Mouse (Mus musculus) CD4-positive, CD25-positive, alpha-beta regulatory T cell, adult 4 months (primary cell): ENCODE results near the gene Olfr60. TPM values are rescaled to one million over a fixed set of nuclear protein-coding genes. Genes with fewer than 3 reads are reported as not detected.

Experiments used
- ATAC-seq: one replicate; pipeline ENCODE4 v1.8.0; 2017
- polyA plus RNA-seq, 2 experiments: library from polyadenylated mRNA; unstranded; fragments of 100-300 nt; shearing (Covaris generic); gene quantifications; one replicate each; pipeline ENCODE4 v1.2.1; 2017

The Olfr60 gene
- polyA plus RNA-seq, result under 1 TPM; 0.37 to 0.63 TPM

DNA sequence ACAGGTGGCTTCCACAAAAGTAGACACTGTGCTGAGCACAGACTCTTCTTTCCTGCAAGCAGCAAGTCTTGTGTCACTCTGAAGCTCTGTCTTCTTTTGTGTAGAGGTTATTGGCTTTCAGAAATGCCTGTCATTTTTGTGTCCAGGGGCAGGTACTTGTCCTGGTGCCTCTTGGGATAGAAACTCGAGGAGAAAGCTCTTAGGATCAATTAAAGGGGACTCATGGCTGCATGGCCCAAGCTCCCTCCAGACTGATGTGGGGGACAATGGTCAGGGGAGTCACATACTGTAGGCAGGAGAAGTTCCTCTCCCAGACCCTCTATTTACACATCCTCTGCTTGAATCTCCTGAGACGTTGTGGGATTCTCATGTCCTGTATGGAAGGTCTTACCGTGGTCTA, at the start of gene Olfr60:
Gene Olfr60, minus strand, starts transcription at position 101 of the 400 bp plus-strand sequence.
- no peak for ATAC-seq

GRCm38 (mm10) chr7:140402818-140403217, 41.3 kb upstream of the Olfr60 start, which contains the start of gene Olfr531:
Olfr531 (minus strand) TSS chr7:140402918.
- no peak for ATAC-seq

GRCm38 (mm10) chr7:140376911-140377310, 15.4 kb upstream of the Olfr60 start:
- ATAC-seq, result peak; percentile 67

DNA sequence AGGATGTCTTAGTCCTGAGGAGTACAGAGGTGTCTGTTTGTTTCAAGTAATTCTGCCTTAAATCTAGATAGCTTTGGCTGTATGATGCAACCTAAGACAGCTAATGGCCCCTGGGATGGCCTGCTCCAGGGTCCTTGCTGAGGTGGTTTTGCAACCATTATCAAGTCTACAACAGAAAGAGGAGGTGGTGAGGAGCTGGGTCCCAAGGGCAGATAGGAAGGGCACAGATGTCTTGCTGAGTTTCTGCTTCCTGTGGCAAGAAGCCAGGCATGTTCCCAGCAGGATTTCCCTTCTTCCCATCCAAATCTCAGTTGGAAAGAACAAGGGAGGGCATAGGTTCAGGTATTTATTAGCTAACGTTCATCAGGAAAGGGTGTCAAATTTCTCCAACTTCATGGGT, 14.8 kb upstream of the Olfr60 start, which contains the start of gene Olfr530:
Gene Olfr530, minus strand, starts transcription at position 101 of the 400 bp plus-strand sequence.
- ATAC-seq, result no peak

GRCm38 (mm10) chr7:140374300-140374699, 12.8 kb upstream of the Olfr60 start:
- peak; percentile 78 for ATAC-seq

DNA sequence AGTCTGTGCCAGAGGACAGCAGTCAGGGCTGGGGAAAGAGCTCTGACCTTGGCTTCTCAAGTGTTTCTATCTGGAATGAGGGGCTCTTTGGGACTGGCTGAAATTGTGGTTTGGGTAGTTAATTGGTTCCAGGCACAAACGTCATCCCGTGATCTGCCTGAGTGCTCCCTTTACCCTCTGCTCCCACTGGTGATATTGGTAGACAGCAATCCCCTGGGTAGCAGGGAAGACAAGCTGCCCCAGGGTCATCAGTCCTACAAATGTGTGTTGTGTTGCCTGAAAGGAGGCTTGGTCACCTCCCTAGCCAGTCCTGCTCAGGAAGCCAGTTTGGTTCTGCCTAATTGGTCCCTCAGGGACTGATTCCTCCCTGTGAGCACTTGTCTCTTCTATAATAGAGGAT, 27.8 kb downstream of the Olfr60 start, which contains the start of gene Olfr527:
Gene Olfr527, plus strand, starts transcription at position 301 of the 400 bp plus-strand sequence.
- ATAC-seq, result no peak

- ATAC-seq, result no peak
Measured at GRCm38 (mm10) chr7:140329766-140330304, 31.6 kb downstream of the Olfr60 start.

DNA sequence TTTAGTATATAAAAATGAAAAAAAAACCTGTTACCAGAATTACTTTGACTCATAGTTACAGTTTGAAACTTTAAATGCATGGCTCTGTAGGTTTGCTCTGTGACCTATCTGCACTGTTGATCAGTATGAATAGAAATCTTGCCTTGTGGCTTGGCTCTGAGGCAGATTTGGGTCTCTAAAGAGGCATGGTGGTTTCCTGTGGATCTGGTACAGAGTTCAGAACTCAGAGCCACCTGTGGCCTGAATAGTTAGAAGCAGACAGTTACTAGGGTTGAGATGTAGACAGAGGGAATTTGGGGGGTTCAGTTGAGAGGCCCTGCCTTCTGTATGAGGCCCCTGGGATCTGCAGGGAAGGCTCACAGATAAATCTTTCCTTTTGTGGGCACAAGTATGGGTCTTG, 40.3 kb downstream of the Olfr60 start:
- ATAC-seq, result peak; percentile 84

GRCm38 (mm10) chr7:140320558-140320957, 40.9 kb downstream of the Olfr60 start, which contains the start of gene Olfr525:
Olfr525 (plus strand) TSS chr7:140320858.
- ATAC-seq, result peak; percentile 31

- ATAC-seq, result no peak
Measured at GRCm38 (mm10) chr7:140319861-140320385, 41.5 kb downstream of the Olfr60 start.

DNA sequence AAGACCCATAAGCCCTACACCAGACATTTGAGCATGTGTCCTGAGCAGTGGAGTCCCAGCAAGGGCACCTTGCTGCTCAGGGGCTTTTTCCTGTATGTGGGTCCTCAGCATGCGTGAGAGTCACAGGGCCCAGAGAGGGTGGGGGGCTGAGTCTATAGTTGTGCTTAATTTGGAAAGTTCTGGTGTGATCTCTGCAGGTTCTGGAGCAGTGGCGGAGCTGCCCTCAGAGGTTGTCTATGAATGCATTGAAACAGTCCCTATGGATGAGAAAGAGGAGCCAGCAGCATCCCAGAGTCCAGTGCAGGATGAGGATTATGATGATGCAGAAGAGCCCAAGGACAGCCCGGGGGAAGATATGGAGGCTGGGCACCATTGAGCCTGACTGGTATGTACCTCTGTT, 62.1 kb downstream of the Olfr60 start:
- ATAC-seq, result no peak

GRCm38 (mm10) chr7:140296876-140297275, 64.6 kb downstream of the Olfr60 start:
- no peak for ATAC-seq

DNA sequence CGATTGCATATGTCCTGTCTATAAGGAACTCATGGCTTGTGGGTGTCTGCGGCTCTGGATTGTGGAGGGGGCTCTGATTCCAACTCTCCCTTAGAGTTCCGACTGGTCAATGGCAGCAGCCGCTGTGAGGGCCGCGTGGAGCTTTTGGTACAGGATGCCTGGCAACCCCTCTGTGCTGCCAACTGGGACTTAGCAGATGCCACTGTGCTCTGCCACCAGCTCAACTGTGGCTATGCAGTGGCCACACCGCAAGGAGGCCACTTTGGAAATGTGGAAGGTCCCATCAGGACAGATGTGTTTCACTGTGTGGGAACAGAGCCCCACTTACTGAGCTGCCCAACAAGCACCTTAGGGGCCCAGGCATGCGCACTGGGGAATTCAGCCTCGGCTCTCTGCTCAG, 65.7 kb downstream of the Olfr60 start:
- ATAC-seq, result no peak

Other genes with a start within 250 kb of the Olfr60 start
- gene Paox, start 245.9 kb downstream of the Olfr60 start, polyA plus RNA-seq, result 1 to 10 TPM; 2.4 to 3.7 TPM
- gene Echs1, start 245.2 kb downstream of the Olfr60 start, polyA plus RNA-seq, result 10 to 100 TPM; 69.1 to 90.2 TPM
- gene Mtg1, start 224.1 kb downstream of the Olfr60 start, polyA plus RNA-seq, result 10 to 100 TPM; 28.7 to 33.1 TPM
- gene Sprn, start 206.8 kb downstream of the Olfr60 start, polyA plus RNA-seq, result not detected
- not detected for gene Olfr522, start 196.9 kb downstream of the Olfr60 start, polyA plus RNA-seq
- gene Olfr523, start 188.5 kb downstream of the Olfr60 start, polyA plus RNA-seq, result not detected
- gene Olfr524, start 155.7 kb downstream of the Olfr60 start, polyA plus RNA-seq, result not detected
- gene Cd163l1, start 143.4 kb downstream of the Olfr60 start, polyA plus RNA-seq, result not detected
- gene 5830411N06Rik, start 114.4 kb downstream of the Olfr60 start, polyA plus RNA-seq, result under 1 TPM; 0.25 to 0.66 TPM
- gene Olfr525, start 40.8 kb downstream of the Olfr60 start, polyA plus RNA-seq, result under 1 TPM; 0.20 to 0.35 TPM
- gene Olfr527, start 27.7 kb downstream of the Olfr60 start, polyA plus RNA-seq, result not detected
- under 1 TPM in 1 of 2 experiments, not detected in 1; 0.31 TPM for gene Olfr530, start 14.7 kb upstream of the Olfr60 start, polyA plus RNA-seq
- gene Olfr531, start 41.2 kb upstream of the Olfr60 start, polyA plus RNA-seq, result not detected
- not detected for gene Olfr532, start 60.0 kb upstream of the Olfr60 start, polyA plus RNA-seq
- gene Olfr533, start 101.7 kb upstream of the Olfr60 start, polyA plus RNA-seq, result not detected
- not detected for gene Olfr535, start 122.5 kb upstream of the Olfr60 start, polyA plus RNA-seq
- gene Olfr536, start 145.7 kb upstream of the Olfr60 start, polyA plus RNA-seq, result not detected
- not detected for gene Olfr538, start 206.2 kb upstream of the Olfr60 start, polyA plus RNA-seq
- not detected for gene Olfr46, start 239.6 kb upstream of the Olfr60 start, polyA plus RNA-seq